Mouse (Mus musculus) c-Kit-positive CD71-negative TER-119-negative erythroid progenitor cells, embryonic 14.5 days (primary cell): ENCODE results near the gene Alkbh4.
A peak's percentile ranks its signal among the peaks of the same experiment; 100 is the strongest.
"Not testable (repeated sequence)": the region's sequence is repeated elsewhere in the genome, so short reads cannot be mapped to it uniquely, and the experiment has no call there.

ENCODE experiments used
- DNase-seq: peaks from one replicate; pipeline ENCODE4 v3.0.0-alpha.2; 2013; ENCODE audit warnings: low read depth

Gene Alkbh4

DNA sequence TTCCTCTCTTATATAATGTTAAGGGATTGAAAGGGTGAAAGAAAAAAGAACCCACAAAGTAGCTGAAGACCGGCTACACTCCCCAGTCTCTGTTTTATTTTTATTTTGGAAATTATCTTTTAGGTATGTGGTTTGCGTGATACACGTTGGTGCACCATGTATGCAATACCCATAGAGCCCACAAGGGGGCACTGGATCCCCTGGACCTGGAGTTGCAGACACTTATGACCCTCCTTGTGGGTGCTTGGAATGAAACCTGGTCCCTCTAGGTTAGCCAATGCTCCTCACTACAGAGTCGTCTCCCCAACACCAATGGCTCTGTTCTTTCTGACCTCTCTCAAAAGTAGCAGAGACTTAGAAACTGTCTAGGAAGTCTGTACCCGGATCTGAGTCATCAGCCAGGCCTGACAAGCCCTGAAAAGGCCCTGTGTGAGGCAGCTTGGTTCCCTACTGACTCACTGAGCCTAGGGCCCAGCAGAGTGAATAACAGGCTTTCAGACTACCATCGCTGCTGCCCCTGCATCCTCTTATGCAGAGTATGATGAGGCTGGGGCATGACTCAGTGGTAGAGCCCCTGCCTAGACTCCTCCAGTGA, 7.3 kb downstream of the Alkbh4 start:
- no peak for DNase-seq

DNA sequence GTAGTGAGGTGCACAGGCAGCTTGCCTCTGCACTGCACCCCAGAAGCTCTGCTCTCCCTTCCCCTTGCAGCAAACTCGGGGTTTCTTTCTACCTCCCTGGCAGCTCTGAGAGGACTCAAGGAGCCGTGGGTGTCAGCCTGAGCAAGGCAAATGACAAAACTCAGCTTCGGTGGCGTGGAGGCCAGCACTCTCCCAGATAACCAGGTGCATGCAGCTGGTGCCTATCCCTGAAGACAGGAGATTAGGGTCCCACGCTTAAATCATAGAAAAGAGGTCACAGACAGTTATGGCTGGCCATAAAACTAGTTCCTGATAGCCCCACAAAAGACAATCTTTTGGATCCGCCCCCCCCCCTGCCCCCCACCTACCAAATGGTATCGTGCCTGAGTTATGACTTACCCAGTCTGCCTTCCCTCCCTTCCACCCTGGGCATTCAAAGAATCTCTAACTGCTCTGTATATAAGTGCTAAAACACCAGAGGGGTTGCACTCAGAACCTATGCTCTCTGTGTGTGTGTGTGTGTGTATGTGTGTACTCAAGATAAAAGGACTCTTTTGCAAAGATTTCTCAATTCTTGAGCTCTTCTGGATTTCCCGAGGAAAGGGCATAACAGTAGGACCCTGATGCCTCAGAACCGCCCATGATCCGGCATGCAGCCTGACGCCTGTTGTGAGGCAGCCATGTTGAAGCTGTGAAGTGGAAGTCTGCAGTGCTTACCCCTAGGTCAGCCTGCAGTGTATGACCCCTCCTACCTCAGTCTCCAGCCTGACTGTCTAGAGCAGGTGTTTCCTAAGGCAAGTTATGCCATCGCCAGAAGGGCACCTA, 8.9 kb downstream of the Alkbh4 start:
- no peak for DNase-seq

DNA sequence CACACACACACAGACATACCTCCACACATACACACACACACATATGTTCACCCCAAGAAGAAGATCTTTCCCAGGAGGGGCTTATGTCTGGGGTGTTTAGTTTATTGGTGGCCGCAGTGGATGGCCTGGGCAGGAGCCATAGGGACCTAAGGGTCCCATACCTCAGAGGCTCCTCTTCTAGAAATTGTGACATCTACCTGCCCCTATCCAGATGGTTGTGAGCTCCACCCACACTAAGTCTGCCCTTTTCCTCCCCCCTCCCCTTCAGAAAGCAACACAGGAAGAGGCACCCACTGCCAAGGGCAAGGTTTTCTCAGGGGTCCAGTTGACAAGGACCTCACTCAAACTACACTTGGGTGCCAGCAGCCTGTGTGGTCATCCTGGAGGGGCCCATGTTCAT, 11.0 kb downstream of the Alkbh4 start:
- DNase-seq: no peak

DNA sequence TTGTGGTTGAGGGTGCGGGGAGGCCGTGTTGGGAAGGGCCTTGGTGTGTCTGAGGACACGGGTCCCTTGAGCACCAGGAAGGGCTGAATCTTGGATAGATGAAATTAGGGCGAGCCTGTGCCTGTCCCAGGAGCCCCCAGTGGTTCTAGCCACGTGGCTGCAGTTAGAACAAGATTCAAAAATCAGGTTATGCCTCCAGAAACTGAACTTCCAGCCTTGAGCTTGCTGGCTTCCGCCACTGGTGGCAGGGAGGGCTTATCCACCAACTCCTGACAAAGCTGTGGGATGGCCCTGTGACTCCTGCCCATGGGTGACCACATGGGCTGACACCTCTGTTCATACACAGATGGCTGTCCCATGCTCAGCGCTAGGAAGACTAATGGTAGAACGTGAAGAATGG, 11.8 kb downstream of the Alkbh4 start:
- no peak for DNase-seq

DNA sequence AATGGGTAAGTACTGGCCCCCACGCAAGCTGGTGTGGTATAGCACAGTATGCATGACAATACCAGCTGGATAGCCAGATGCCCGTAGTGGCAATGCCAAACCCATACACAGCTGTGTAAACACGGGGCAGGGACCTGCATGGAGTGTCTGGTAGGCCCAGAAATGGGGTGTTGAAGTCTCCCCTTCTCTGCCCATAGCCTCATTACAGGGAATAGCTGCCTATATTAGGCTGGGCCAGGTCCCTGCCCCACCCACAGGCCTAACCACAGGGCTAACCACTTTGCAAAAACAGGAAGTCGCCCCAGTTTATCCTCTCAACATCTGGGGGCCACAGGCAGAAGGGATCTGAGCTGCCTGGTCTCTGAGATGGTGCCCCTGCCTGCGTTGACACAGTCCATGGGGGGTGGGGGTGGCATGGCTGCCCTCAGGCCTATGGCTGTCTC, 13.2 kb downstream of the Alkbh4 start:
- not testable (repeated sequence) for DNase-seq

DNA sequence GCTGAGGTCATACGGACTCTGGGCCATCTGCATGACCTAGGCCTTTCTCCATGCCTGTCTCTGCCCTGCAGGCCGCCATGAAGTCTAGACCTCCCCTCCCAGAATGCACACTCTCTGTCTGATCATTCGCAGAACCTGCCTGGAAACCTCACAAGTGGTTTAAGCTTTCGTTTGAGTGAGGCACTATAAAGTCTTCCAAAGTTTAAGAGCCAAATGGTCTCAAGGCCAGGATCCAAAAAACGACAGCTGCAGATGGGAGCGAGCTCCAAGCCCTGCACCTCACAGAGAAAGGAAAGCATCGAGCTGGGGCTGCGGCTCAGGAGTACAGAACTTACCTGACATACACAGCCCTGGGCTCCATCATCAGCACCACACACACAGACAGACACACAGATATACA, 16.4 kb downstream of the Alkbh4 start:
- no peak for DNase-seq

DNA sequence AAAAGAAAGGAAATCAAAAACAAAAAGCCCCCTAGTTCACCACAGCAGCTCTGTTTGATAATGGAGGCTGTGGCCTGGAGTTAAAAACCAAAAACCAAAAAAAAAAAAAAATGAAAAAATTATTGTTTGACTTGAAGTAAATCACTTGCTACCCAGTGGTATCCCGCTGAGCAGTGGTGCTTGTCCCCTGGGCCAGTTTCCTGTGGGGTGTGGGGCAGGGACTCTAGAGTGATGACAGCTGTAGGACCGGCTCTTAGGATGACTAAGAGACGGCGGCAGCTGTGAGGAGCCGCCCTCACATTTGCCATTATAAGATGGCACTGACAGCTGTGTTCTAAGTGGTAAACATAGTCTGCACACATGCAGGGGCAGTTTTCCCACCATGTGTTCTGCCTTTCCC, 19.5 kb downstream of the Alkbh4 start:
- no peak for DNase-seq

DNA sequence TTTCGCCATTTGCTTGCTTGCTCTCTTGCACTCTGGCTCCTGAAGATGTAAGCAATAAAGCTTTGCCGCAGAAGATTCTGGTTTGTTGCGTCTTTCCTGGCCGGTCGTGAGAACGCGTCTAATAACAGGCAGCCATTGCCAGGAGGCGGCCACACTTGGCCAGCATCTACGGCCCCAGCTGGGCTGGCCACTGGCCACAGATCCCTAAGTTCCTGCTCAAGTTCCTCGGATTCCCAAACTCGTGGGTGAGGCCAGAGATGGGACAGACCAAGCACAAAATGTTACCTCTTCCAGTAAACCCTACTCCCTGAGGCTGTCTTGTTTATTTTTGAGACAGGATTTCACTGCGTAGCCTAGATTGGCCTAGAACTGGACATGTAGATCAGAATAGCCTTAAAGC, 24.1 kb downstream of the Alkbh4 start:
- DNase-seq: not testable (repeated sequence)

DNA sequence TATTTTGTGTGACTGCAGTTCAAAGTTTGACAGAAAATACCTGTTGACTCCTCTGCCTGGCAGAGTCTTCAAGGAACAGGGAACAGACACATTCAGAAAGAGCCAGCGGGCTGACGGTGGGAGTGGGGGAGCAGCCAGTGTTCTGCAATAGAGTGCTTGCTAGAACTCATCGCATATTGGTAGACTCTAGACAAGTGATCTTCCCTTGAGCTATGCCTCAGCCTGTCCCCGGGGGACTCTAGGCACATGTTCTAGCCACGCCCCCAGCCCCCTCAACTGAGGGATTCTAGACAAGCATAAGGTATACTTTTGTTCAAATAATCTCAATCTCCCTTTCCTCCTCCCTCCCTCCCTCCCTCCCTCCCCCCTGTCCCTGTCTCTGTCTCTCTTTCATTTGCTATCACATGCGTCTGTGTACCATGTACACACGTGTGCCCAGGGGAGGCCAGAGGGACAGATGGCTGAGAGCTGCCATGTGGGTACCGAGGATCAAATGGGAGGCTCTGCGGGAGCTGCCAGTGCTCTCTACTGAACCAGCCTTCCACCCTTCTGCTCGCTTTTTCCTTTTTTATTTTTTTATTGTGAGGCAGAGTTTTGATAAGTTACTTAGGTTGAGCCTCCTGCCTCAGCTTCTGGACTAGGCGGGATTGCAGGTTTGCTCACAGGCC, 28.0 kb downstream of the Alkbh4 start:
- no peak for DNase-seq

DNA sequence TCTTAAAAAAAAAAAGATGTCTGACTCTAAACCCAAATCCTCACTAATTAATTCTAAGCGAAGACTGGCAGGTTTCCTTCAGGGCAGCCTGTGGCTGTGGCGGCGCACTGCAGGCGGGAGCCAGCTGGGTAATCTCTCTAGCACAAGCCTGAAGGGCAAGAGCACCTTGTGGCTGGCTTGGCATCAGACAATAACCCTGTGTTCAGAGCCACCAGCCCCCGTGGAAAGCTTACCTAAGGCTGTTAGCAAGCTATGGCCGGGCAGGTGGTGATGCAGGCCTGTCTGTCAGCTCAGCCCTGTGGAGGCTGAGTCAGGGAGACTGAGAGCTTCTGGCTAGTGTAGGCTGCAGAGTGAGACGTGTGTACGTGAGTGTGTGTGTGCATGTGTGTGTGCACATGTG, 29.3 kb downstream of the Alkbh4 start:
- no peak for DNase-seq

DNA sequence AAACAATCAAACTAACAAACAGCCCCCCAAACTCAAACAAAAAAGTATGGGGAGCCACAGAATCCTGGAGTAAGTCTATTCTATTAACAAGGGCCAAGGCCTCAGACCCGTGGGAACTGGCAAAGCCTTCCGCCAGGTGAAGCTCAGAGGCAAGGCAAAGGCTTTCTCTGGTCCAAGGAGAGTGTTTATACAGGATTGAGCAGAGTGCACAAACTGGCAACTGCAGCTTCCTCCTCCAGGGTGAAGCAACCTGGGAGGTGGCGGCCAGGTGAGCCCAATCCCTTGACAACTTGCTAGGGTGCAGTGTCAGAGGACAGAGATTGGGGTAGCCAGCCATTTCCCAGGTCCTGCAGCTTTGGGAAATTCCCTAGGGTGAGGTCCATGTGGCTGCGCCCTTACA, 31.4 kb downstream of the Alkbh4 start:
- no peak for DNase-seq

DNA sequence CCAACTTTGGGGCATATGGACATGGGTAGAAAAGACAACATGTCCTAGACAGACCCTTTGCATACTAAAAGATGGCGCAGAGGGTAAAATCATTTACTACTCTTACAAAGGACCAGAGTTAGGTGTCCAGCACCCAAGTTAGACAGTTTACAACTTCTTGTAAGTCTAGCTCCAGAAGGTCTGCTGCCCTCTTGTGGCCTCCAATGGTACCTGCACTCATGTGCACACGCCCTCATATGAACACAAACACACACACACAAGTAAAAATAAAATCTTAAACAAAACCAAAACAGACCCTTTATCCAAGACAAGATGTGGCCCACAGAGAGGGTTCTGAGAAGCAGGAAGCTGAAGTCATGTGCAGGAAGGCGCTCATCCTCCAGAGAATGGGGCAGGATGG, 32.1 kb downstream of the Alkbh4 start:
- no peak for DNase-seq

DNA sequence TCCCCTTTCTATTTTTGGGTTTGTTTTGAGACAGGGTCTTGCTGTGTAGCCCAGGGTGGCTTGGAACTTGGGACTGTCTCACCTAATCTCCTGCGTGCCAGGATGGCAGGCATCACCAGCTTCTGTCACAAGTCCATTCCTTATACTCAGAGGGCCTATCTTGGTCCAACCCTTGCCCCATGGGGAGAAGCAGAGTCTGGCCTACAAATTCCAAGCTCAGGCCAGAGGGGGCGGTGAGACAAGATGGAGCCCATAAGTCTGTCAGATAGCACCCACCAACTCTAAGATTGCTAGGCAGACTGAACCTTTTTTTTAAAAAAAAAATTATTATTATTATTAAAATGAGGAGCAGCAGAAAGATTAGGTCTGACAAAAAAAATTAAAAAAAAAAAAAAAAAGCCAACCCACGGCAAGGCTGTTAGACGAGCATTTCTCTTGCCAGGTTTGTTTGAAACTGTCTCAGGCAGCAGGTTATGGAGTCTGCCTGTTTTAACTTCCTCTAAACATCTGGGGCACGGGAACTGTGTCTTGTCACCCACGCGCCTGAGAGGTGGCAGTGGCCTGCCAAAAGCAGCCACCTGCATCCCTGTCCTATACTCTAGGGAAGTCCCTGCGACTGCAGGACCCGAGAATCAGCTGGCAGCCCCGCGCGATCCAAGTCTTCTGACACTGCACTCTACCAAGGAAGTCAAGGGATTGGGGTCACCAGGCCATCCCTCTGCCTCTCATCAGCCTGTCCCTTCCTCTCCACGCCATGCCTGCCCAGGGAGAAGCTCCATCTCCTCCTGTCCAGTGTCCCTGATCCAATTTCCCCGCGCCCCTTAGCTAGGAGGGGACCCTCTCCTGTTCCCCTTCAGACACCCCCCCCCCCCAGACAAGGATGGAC, 33.9 kb downstream of the Alkbh4 start:
- DNase-seq: no peak

DNA sequence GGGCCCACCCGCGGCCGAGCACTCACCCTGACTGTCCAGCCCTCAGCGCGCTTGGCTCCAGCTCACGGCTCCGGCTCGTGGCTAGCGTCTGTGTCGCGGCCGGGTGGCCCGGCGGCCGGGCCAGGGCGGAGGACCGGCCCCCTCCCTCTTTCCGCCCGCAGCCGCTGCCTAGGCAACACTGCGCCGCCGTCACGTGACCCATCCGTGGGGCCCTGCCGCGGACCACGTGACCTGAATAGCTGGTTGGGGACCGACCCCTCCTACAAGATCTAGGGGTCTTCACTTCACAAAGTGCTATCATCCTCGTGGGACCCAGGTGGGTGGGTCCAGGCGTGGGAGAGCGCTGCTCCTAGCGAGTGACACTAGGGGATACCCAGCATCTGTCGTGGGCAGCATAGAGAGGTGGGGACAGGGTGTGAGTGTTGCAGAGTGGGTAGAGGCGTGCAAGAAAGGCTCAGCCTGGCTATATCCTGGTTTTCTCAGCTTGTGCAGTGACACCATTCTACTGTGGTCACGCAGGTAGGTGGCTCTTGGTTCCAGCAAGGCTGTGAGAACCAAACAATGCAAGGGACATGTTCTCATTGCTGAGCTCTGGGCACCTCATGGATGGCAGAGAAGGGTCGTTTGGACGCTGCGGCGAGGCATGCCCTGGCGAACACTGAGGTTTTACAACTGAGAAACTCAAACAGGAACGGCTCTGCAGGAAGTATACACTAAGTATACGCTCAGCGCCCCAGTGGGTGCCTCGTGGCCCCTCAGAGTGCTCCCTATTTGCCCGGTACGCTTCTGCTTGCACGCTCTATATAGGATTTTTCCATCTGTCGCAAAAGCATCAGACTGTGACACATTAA, 34.8 kb downstream of the Alkbh4 start, which contains the start of gene Orai2:
Orai2 (minus strand) TSS at position 202 of the 851 bp plus-strand sequence.
- peak; percentile 54 for DNase-seq

DNA sequence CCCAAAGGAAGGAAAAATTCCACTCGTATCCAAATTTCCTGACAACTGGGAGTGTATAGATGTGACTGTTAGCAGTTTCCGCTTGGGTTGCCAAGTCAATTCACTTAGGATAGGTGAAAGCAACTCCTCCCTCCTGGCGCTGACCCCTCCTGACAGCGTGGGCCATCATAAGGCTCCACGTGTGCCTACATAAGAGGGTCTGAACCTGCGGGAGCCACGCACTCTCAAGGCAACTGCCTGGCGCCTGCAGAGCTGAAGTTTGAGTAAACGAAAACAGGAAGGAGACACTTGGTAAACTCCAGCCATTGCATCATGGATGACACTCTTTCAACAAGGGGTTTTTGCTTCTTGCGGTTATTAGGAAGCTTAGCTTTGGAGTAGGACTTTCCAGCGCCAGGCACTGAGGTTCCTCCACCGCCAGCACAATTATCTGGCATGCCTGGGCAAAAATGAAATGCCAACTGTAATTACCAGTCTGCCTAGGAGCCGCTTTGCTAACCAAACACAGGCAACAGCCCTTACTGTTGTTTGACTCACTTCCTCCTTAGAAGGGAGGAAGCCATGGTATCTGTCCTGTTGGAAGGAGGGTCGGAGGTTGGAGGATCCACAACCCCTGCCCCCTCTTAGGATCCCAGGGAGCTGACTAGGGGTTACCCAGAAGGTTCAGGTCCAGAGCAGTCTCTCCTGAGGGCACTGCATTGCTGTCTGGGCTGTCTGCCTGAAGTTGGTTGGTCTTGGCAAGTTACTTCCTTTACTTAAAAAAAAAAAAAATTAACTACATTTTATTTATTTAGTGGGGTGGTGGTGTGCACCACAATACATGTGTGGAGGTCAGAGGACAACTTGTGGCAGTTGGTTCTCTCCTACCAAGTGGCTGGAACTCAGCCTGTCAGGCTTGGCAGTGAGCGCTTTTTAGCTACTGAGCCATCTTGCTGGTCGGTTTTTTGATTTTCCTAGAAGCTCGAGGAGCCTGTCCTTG, 35.7 kb downstream of the Alkbh4 start:
- peak; percentile 44 for DNase-seq

DNA sequence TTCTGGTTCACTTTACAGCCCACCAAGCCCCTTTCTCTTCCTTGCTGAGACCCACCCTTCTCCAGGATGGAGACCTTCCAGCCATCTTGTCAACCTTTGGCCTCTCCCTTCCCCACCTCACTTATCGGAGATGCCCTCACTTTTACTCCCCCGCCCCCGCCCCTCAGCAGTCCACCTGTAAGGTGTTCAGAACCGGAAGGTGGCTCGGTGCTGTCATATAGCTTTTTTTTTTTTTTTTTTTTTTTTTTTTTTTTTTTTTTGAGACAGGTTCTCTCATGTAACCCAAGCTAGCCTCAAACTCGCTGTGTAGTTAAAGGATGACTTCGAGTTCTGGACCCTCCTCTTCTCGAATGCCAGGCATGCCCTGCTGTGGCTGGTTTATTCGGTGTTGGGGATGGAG, 37.0 kb downstream of the Alkbh4 start:
- no peak for DNase-seq

DNA sequence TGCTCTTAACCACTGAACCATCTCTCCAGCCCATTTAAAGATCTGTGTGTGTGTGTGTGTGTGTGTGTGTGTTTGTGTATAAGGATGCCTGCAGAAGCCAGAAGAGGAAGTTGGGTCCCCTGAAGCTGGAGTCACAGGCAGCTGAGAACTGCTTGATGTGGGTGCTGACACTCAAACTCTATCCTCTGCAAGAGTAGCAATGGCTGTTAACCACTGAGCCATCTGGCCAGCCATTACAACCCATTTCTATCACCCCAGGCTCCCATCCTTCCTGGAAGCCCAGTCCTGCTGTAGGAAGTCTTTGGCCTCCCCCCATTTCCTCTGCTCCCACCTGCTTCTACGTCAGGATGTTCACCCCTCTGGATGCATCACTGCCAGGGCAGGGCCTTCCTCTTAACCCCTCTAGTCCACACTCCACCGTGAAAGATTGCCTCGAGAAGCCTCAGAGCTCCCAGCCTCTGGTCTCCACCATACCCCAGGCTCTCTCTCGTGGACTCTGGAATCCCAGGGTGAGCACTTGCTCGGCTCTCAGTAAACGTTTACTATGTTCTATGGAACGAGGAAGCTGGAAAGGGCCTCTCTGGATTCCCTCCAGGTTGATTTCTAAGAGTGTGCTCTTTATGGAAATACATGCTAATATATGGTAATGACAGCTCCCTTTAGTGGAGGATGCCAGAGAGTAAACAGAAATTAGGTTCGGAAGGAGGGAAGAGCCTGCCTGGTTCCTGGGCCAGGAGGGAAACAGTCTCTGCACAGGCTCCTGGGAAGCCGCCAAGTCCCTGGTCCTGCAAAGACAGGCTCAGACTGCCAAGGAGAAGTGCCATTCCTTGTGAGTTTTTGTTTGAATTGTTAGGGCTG, 37.9 kb downstream of the Alkbh4 start:
- no peak for DNase-seq

DNA sequence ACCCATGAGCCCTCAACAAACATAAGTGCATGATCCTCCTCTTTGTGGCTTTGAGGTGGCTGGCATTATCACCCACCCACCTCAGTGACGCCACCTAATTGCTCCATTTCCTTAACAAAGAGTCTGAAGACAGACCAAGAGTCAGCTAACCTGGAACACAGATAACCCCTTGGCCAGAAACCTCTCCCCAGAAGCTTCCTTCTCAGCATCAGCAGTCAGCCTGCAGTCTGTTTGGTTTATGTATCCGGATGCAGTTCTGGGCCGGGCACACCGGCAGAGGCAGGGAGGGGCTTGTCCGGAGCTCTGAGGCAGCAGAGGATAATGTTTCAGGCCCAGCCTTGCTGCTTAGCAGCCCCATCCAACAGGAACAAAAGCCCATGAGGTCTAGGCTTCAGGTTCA, 43.6 kb downstream of the Alkbh4 start:
- no peak for DNase-seq

DNA sequence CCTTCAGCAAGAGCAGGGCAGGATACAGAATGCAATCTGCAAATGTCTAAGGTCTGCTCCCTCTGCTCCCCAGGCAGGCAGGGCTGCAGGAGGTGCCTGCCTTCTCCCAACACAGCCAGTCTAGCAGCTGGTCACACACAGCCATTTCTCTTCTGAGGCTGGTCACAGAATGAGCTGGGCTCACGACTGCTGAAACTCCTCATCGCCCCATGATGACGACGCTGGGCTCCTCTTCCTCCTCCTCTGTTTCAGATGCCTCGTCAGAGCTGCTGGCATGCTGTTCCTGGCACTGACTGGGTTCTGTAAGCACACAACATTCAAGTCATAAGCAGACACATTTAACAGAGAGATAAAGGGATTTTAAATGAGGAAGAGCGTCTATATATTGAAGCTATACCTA, 45.3 kb downstream of the Alkbh4 start:
- no peak for DNase-seq
